Mouse (Mus musculus) forebrain, postnatal 0 days (tissue): ENCODE measurements around the gene Htr7. TPM values are rescaled to one million over a fixed set of nuclear protein-coding genes. Genes with fewer than 3 reads are reported as not detected.

ENCODE experiments used
- ATAC-seq: fragments of 200-750 bp; cut with Nextera tagmentation; 2 replicates; pipeline ENCODE4 v1.8.0; 2017; ENCODE audit warnings: mild to moderate bottlenecking, moderate library complexity
- DNase-seq: peaks from one replicate; pipeline ENCODE4 v3.0.0-alpha.2; 2015
- H3K27ac ChIP-seq: fragments of 300-500 bp; sonication (generic); 2 replicates; pipeline ENCODE4 v1.5.1; 2014; ENCODE audit warnings: low read depth, mild to moderate bottlenecking, antibody characterized with exemption, low read length, moderate library complexity, mixed read lengths
- H3K27me3 ChIP-seq: fragments of 300-500 bp; sonication (generic); 2 replicates; pipeline ENCODE4 v1.6.1; 2014; ENCODE audit warnings: mild to moderate bottlenecking, low read length, mixed read lengths; ENCODE audit not compliant: insufficient read depth
- H3K36me3 ChIP-seq: fragments of 300-500 bp; sonication (generic); 2 replicates; pipeline ENCODE4 v1.6.1; 2014; ENCODE audit warnings: mild to moderate bottlenecking, moderate library complexity; ENCODE audit not compliant: insufficient read depth
- H3K4me1 ChIP-seq: fragments of 300-500 bp; sonication (generic); 2 replicates; pipeline ENCODE4 v1.6.1; 2014; ENCODE audit warnings: antibody characterized with exemption; ENCODE audit not compliant: insufficient read depth
- H3K4me2 ChIP-seq: fragments of 300-500 bp; sonication (generic); 2 replicates; pipeline ENCODE4 v1.6.1; 2014; ENCODE audit warnings: low read depth, mild to moderate bottlenecking, moderate library complexity
- H3K4me3 ChIP-seq: fragments of 300-500 bp; sonication (generic); 2 replicates; pipeline ENCODE4 v1.5.1; 2014; ENCODE audit warnings: low read depth, low read length, mixed read lengths
- H3K9ac ChIP-seq: fragments of 300-500 bp; sonication (generic); 2 replicates; pipeline ENCODE4 v1.6.1; 2014; ENCODE audit warnings: mild to moderate bottlenecking
- H3K9me3 ChIP-seq: fragments of 300-500 bp; sonication (generic); 2 replicates; pipeline ENCODE4 v1.6.1; 2016; ENCODE audit warnings: low read length
- CTCF ChIP-seq: sonication (generic); IDR thresholded peaks from 2 replicates; pipeline ENCODE4 v1.5.1; 2016; ENCODE audit warnings: antibody characterized with exemption, control low read depth, low read depth
- WGBS: fragments of 180-500 bp; shearing (Covaris S2); extraction: QIAGEN DNeasy Blood & Tissue Kit; methylation state at CpG from one replicate; pipeline ENCODE4 v1.1.7; 2014; 5-methylcytosine and 5-hydroxymethylcytosine counted together
- polyA plus RNA-seq: library from polyadenylated mRNA; unstranded; fragments of >200 nt; fragmentation: Nextera tagmentation; extraction: Ambion mirVana; gene quantifications from 2 replicates; pipeline ENCODE4 v1.2.1, GENCODE M21; 2015
- total RNA-seq: library from RNA; depleted of rRNA; stranded (reverse); fragments of >200 nt; gene quantifications from 2 replicates; pipeline ENCODE4 v1.2.3, GENCODE M21; 2014; rRNA removed

Gene Htr7
- total RNA-seq (11.8 and 18.4 TPM in 2 replicates), polyA plus RNA-seq (7.4 and 11.9 TPM in 2 replicates)

DNA sequence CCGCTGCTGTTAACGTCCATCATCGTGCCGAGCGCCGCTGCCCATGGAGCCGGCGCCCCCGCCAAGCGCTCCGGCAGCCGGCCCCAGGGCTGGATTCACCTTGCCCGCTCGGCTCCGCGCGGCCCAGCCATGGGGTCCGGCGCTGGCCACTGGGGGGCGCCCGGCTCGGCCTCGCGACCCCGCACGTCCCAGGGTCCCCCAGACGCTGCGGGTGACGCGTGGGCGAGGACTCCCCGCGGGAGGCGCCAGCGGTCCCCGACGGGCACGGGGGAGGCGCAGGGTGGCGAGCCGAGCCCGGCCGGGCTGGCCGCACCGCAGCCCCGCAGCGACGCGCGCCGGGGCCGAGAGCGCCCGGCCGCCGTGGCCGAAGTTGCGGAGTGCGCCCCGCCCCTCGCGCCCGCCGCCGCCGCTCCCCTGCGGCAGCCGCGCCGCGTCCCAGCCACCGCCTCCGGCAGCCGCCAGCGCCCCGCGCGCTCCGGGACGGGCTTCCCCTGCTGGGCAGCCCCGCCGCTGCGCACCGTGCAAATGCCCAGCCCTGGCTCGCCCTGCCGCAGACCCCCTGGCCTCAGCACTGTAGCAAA lies at the start of gene Htr7:
TSS of gene Htr7 (minus strand) at position 277 of the 581 bp plus-strand sequence.
- Histone ChIP-seq H3K4me3 (peak within 1 kb of the TSS; percentile 64), H3K9ac (peak within 1 kb of the TSS; percentile 50), H3K9me3 (no peaks in the 10 kb centered on the region), H3K4me1 (no peaks in the 10 kb centered on the region), H3K27me3 (peaks cover 8% of the 10 kb centered on the region; the same call in 1 of the 2 replicates), H3K36me3 (no peaks in the 10 kb centered on the region), H3K4me2 (peak within 1 kb of the TSS; percentile 90), H3K27ac (no peak within 1 kb of the TSS)
- DNase-seq (peak; percentile 39), ATAC-seq (peak; percentile 91)
- WGBS, result under 1% methylated on average over 51 of the region's 86 CpGs
- TF ChIP-seq CTCF, result peak; percentile 29

DNA sequence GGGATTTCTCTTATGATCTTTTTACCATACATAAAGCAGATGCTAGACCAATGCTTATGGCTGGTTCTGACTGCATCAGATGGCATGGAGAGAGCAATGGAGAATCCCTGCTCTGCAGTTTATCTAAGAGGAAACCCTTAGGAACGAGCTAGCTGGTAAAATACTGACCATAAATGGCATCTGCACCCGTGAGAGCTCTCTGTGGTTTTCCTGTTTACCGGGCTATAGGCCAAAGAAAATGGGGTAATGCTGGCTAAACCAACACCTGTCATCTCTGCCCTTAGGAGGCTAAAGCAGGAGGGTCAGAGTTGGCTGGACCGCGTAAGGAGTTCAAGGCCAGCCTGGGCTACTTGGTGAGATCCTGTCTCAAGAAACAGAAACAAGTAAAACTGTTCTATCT lies 46.6 kb upstream of the Htr7 start:
- no peaks in the 10 kb centered on the region for H3K4me1 ChIP-seq
- no peak for DNase-seq
- WGBS, result 85% methylated on average over 5 of the region's 5 CpGs
- no peaks in the 10 kb centered on the region for H3K9me3 ChIP-seq
- no peak overlapping the region for H3K4me3 ChIP-seq
- H3K27ac ChIP-seq, result no peak overlapping the region
- no peak for ATAC-seq
- H3K9ac ChIP-seq, result no peak overlapping the region
- no peak for TF ChIP-seq CTCF
- H3K36me3 ChIP-seq, result peaks cover 52% of the 10 kb centered on the region
- no peaks in the 10 kb centered on the region for H3K27me3 ChIP-seq
- H3K4me2 ChIP-seq, result no peak overlapping the region

DNA sequence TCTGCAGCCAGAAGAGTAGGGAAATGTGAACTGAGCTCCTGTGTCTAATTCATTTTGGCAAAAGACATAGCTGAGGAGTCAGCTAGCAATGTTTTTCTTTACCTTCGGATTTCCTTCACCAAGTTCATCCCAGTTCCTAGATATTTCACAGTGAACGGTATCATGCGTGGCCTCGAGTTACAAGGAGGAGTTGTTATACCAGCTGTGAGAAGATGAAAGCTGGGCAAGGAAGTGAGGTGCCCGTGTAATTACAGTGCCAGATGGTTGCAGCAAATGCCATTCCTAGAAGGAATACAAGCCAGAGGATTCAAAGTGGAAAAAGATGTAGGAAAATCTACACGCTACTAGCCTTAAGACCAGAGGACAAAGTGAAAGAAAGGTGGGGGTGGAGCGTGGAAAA lies 41.6 kb upstream of the Htr7 start:
- Histone ChIP-seq H3K9me3 (no peaks in the 10 kb centered on the region), H3K4me2 (no peak overlapping the region), H3K27ac (no peak overlapping the region), H3K4me3 (no peak overlapping the region), H3K9ac (no peak overlapping the region), H3K27me3 (no peaks in the 10 kb centered on the region), H3K36me3 (peaks cover 70% of the 10 kb centered on the region), H3K4me1 (no peaks in the 10 kb centered on the region)
- ATAC-seq (no peak), DNase-seq (no peak)
- TF ChIP-seq CTCF, result no peak
- WGBS, result 84% methylated on average over 7 of the region's 7 CpGs

DNA sequence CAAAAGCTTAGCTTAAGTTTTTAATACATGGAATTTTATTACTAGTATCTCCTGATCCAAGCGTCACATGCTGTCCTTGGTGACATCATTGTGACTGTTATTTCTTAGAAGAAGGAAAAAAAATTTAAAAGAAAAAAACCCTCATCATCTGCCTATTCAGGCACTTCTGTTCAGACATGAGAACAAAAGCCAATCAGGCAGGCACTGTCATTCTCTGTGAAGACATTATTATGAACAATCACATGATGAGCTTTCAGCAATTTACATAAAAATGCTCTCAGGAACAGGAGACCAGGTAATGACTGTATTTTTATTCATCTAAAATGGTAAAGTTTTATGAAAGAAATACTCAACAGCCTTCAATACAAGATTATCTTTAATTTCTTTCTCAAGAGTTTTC lies 41.0 kb upstream of the Htr7 start:
- Histone ChIP-seq H3K4me3 (no peak overlapping the region), H3K9me3 (no peaks in the 10 kb centered on the region), H3K9ac (no peak overlapping the region), H3K27me3 (no peaks in the 10 kb centered on the region), H3K4me1 (no peaks in the 10 kb centered on the region), H3K36me3 (peaks cover 70% of the 10 kb centered on the region), H3K4me2 (no peak overlapping the region), H3K27ac (no peak overlapping the region)
- DNase-seq (peak; percentile 18), ATAC-seq (peak; percentile 94)
- 92% methylated on average over 1 of the region's 1 CpGs for whole genome bisulfite sequencing
- TF ChIP-seq CTCF, result no peak

DNA sequence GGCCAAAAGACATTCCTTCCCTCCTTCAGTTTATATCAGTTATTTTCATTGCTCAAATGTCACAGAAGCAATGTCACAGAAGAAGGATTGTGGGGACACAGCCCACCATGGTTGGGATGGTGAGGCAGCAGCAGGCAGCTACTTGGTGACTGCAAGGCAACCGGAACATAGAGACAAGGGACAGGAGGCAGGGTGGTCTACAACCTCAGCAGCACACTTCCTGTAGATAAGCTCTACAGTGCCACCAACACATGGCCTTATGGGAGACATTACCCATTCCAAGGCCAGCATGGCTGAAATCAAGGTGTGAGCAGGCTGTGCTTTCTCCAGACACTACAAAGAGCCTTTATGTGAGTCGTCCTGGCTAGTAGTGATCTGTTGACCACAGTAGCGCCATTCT lies 39.9 kb upstream of the Htr7 start:
- no peak overlapping the region for H3K27ac ChIP-seq
- no peak overlapping the region for H3K4me2 ChIP-seq
- peaks cover 68% of the 10 kb centered on the region for H3K36me3 ChIP-seq
- 93% methylated on average over 3 of the region's 3 CpGs for WGBS
- no peaks in the 10 kb centered on the region for H3K27me3 ChIP-seq
- no peaks in the 10 kb centered on the region for H3K9me3 ChIP-seq
- DNase-seq, result no peak
- no peaks in the 10 kb centered on the region for H3K4me1 ChIP-seq
- H3K4me3 ChIP-seq, result no peak overlapping the region
- no peak for ATAC-seq
- no peak for TF ChIP-seq CTCF
- no peak overlapping the region for H3K9ac ChIP-seq

DNA sequence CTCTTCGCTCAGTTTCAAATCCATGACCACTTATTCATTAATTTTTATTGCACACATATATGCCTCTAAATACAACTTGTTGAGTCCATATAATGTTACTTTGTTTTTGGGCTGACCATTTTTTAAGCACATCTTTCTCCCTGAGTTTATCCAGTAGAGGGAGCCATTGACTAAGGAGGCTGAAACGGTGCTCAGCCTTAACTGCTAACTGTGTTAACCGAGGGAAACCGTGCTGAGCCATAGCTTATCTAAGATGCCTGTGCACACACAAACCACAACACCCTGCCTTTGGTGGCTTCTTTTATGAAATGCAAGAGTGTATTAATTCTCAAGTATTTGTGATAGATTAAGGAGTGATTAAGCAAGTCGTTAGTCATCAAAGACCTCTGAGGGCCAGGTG lies 33.5 kb upstream of the Htr7 start:
- WGBS, result 42% methylated on average over 5 of the region's 5 CpGs
- H3K9me3 ChIP-seq, result no peaks in the 10 kb centered on the region
- H3K27me3 ChIP-seq, result no peaks in the 10 kb centered on the region
- peak; percentile 65 for TF ChIP-seq CTCF
- DNase-seq (peak; percentile 49), ATAC-seq (peak; percentile 66)
- no peaks in the 10 kb centered on the region for H3K4me1 ChIP-seq
- no peak overlapping the region for H3K4me3 ChIP-seq
- no peak overlapping the region for H3K4me2 ChIP-seq
- peaks cover 67% of the 10 kb centered on the region for H3K36me3 ChIP-seq
- no peak overlapping the region for H3K27ac ChIP-seq
- no peak overlapping the region for H3K9ac ChIP-seq

DNA sequence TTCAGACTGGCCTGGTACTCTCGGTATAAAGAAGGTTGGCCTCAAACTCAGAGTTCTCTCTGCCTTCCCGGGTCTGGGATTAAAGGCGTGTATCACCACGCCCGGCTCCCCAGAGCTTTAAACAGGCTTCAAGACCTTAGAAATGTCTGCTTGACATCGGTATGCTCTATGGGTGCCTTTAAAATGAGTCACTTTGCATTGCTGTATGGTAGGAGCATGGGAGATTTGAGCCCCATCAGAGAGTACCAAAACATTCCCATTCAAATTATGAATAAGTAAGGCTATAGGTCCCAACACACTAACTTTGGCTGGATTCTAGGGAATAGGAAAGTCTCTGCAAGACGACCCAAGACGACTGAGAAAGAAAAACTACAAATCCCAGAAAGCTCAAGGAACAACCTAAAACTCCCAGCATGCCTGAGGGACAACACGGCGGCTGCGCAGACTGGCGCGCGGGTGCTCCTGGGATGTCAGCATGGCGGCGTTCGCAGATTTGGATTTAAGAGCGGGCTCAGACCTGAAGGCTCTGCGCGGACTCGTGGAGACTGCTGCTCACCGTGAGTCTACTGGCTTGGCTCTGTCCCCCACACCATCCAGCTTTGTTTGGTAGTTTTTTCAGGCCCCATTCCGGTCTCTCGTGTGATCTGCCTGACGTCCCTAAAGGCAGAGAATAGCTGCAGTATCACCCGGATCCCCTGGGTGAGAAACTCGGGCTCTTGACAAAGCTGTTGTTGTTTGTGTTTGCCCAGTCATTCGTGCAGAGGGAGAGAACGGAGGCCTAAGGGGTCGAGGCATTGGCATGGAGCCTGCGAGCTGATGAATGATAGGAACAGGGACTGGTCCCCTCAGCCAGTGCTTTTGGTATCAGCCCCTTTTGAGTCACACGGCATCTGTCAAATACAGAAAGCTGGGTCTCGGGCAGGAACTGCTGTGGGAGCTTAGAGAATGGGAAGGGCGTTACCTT lies 26.2 kb upstream of the Htr7 start, which contains the start of gene Rpp30:
TSS of gene Rpp30 (plus strand) at position 455 of the 964 bp plus-strand sequence.
- DNase-seq, result peak; percentile 94
- peaks cover 8% of the 10 kb centered on the region for H3K36me3 ChIP-seq
- ATAC-seq, result peak; percentile 97
- peak within 1 kb of the TSS; percentile 76 for H3K4me2 ChIP-seq
- WGBS, result 3% methylated on average over 34 of the region's 34 CpGs
- peaks cover 4% of the 10 kb centered on the region; the same call in 1 of the 2 replicates for H3K4me1 ChIP-seq
- H3K4me3 ChIP-seq, result peak within 1 kb of the TSS; percentile 58
- no peaks in the 10 kb centered on the region for H3K27me3 ChIP-seq
- H3K9ac ChIP-seq, result peak within 1 kb of the TSS; percentile 65
- H3K27ac ChIP-seq, result peak within 1 kb of the TSS; percentile 66
- no peaks in the 10 kb centered on the region for H3K9me3 ChIP-seq
- TF ChIP-seq CTCF, result peak; percentile 34
